25 mouse cellular contexts compared by ENCODE assay signal in genomic region chr11:45621824-45622223, GRCm38 (mm10).
DNase-seq lines count a peak whose midpoint lies in the region; ATAC-seq and TF ChIP-seq lines count a peak whose summit lies in the region.
"Had no signal": no experiment of that assay in that cellular context is flagged by ENCODE, and none has a peak within 500 bp of the region (broad histone marks: within the 10 kb centered on the region; RNA-seq: fewer than 3 reads in every experiment).

No protein-coding gene starts in this region.

- DNase-seq in liver, postnatal 0 days: peak; percentile 1
- no peak for DNase-seq in liver
- DNase-seq in CD4-positive, CD25-positive, alpha-beta regulatory T cell, adult 2 months (ENCODE audit: low read depth, low spot score): peak; percentile 48
- DNase-seq in naive thymus-derived CD4-positive, alpha-beta T cell, adult 2 months (ENCODE audit: low read depth): peak; percentile 28
- DNase-seq in kidney, postnatal 4 days: no peak
- no peak for DNase-seq in hindbrain, embryonic 14.5 days (ENCODE audit: low spot score)
- DNase-seq in heart, adult 18-20 months: no peak
- DNase-seq: adrenal gland, adult 2 months; adrenal gland, postnatal 25 days; cerebellum, adult 2 months; cerebellum, postnatal 10 days; forebrain, postnatal 0 days; gastrocnemius, postnatal 25 days; heart, adult 11 months; heart, postnatal 14 days; kidney, adult 2 months had no signal

- no peaks in the 10 kb centered on the region for H3K27me3 ChIP-seq in liver, postnatal 0 days (ENCODE audit: insufficient read depth, low read length)
- H3K27me3 ChIP-seq in hindbrain, embryonic 14.5 days (ENCODE audit: control insufficient read depth, insufficient read depth, low read length): no peaks in the 10 kb centered on the region
- H3K27me3 ChIP-seq: forebrain, embryonic 12.5 days; heart, embryonic 15.5 days; hindbrain, embryonic 13.5 days; intestine, embryonic 15.5 days had no signal

- no peaks in the 10 kb centered on the region for H3K9me3 ChIP-seq in liver, postnatal 0 days (ENCODE audit: low read length)
- no peaks in the 10 kb centered on the region for H3K9me3 ChIP-seq in hindbrain, embryonic 14.5 days (ENCODE audit: control insufficient read depth, low read length)
- H3K9me3 ChIP-seq: embryonic facial prominence, embryonic 10.5 days; forebrain, embryonic 12.5 days; G1E; heart, embryonic 15.5 days; hindbrain, embryonic 13.5 days; intestine, embryonic 15.5 days had no signal

- H3K4me3 ChIP-seq in liver, postnatal 0 days (ENCODE audit: low read depth, low read length): no peak overlapping the region
- no peak overlapping the region for H3K4me3 ChIP-seq in hindbrain, embryonic 14.5 days (replicated peaks; ENCODE audit: low read length)
- H3K4me3 ChIP-seq: embryonic facial prominence, embryonic 10.5 days; erythroblast, embryonic 14.5 days; forebrain, embryonic 12.5 days; heart, embryonic 15.5 days; hindbrain, embryonic 13.5 days; intestine, embryonic 15.5 days had no signal

- no peak for ATAC-seq in liver, postnatal 0 days
- ATAC-seq in activated CD4-positive, CD25-positive, alpha-beta regulatory T cell, adult 4 months: peak; percentile 85
- no peak for ATAC-seq in hindbrain, embryonic 14.5 days (ENCODE audit: low FRiP score)
- ATAC-seq: forebrain, postnatal 0 days; intestine, embryonic 15.5 days had no signal

- 85% methylated on average over 2 of the region's 2 CpGs for WGBS in liver, postnatal 0 days (ENCODE audit: insufficient replicate concordance)
- WGBS in hindbrain, embryonic 14.5 days: 100% methylated on average over 2 of the region's 2 CpGs

- no peak for TF ChIP-seq EP300 in liver, postnatal 0 days (IDR thresholded peaks at IDR 0.05; ENCODE audit: low read depth)

- no peaks in the 10 kb centered on the region for H3K36me3 ChIP-seq in liver, postnatal 0 days (replicated peaks; ENCODE audit: insufficient read depth, low read length)
- no peaks in the 10 kb centered on the region for H3K36me3 ChIP-seq in hindbrain, embryonic 14.5 days (replicated peaks; ENCODE audit: control insufficient read depth, insufficient read depth)
- H3K36me3 ChIP-seq: embryonic facial prominence, embryonic 10.5 days; forebrain, embryonic 12.5 days; G1E; heart, embryonic 15.5 days; hindbrain, embryonic 13.5 days; intestine, embryonic 15.5 days had no signal

- H3K9ac ChIP-seq in liver, postnatal 0 days (replicated peaks): no peak overlapping the region
- H3K9ac ChIP-seq in hindbrain, embryonic 14.5 days: no peak overlapping the region
- H3K9ac ChIP-seq: forebrain, embryonic 12.5 days; forebrain, postnatal 0 days; heart, embryonic 15.5 days; hindbrain, embryonic 13.5 days; intestine, embryonic 15.5 days had no signal

- H3K4me1 ChIP-seq in liver, postnatal 0 days (ENCODE audit: insufficient read depth): no peaks in the 10 kb centered on the region
- H3K4me1 ChIP-seq in hindbrain, embryonic 14.5 days (replicated peaks; ENCODE audit: control insufficient read depth, insufficient read depth, low read length): no peaks in the 10 kb centered on the region
- H3K4me1 ChIP-seq: embryonic facial prominence, embryonic 10.5 days; forebrain, embryonic 12.5 days; heart, embryonic 15.5 days; hindbrain, embryonic 13.5 days; intestine, embryonic 15.5 days had no signal

- TF ChIP-seq CTCF in liver, postnatal 0 days (IDR thresholded peaks at IDR 0.05; ENCODE audit: low read depth): no peak

- H3K27ac ChIP-seq in liver, postnatal 0 days (ENCODE audit: low read depth): no peak overlapping the region
- H3K27ac ChIP-seq in hindbrain, embryonic 14.5 days: no peak overlapping the region
- H3K27ac ChIP-seq: embryonic facial prominence, embryonic 10.5 days; forebrain, embryonic 12.5 days; heart, embryonic 15.5 days; hindbrain, embryonic 13.5 days; intestine, embryonic 15.5 days had no signal

- H3K4me2 ChIP-seq in liver, postnatal 0 days (ENCODE audit: low read depth, low read length): no peak overlapping the region
- H3K4me2 ChIP-seq in hindbrain, embryonic 14.5 days (replicated peaks): no peak overlapping the region
- H3K4me2 ChIP-seq: forebrain, embryonic 12.5 days; heart, embryonic 11.5 days; heart, embryonic 15.5 days; hindbrain, embryonic 13.5 days; intestine, embryonic 15.5 days had no signal

Comparison
In these comparisons a context has a peak if more than half of its experiments do, and no peak if none do; other contexts are left out.
1. DNase-seq: peak in liver, postnatal 0 days (single experiment), CD4-positive, CD25-positive, alpha-beta regulatory T cell, adult 2 months (single experiment) and naive thymus-derived CD4-positive, alpha-beta T cell, adult 2 months (single experiment); none in liver (single experiment), kidney, postnatal 4 days (0 of 2), hindbrain, embryonic 14.5 days (single experiment) and heart, adult 18-20 months (0 of 2).